Mouse (Mus musculus) neutrophil, adult 65 days (primary cell): ENCODE results near the gene Rab8b. TPM values are rescaled to one million over a fixed set of nuclear protein-coding genes. Genes with fewer than 3 reads are reported as not detected.

ENCODE experiments used
- total RNA-seq: library from RNA; stranded (reverse); gene quantifications from 2 replicates; pipeline ENCODE4 v1.2.4, GENCODE M21; 2023

The Rab8b gene
- total RNA-seq, result 115 and 135 TPM in 2 replicates

GRCm38 (mm10) chr9:66919382-66919971 lies at the start of gene Rab8b:
Gene Rab8b (minus strand): TSS chr9:66919687.

GRCm38 (mm10) chr9:66945647-66946641 lies 26.5 kb upstream of the Rab8b start, which contains the start of gene Rps27l:
Gene Rps27l (plus strand): TSS chr9:66946086.

GRCm38 (mm10) chr9:66834318-66835096 lies 85.0 kb downstream of the Rab8b start, which contains the start of gene Aph1c:
Gene Aph1c (minus strand): TSS chr9:66834726.

GRCm38 (mm10) chr9:66796739-66797138 lies 122.7 kb downstream of the Rab8b start, which contains the start of gene Gm10647:
Gene Gm10647 (plus strand): TSS chr9:66797039.

GRCm38 (mm10) chr9:66795464-66796324 lies 123.8 kb downstream of the Rab8b start, which contains the start of gene Aph1b:
Gene Aph1b (minus strand): TSS chr9:66795490.

Other genes with a start within 250 kb of the Rab8b start
- not detected in 2 replicates for gene Car12, start 206.0 kb downstream of the Rab8b start, total RNA-seq
- 25.8 and 30.5 TPM in 2 replicates for gene Aph1b, start 124.2 kb downstream of the Rab8b start, total RNA-seq
- gene Gm10647, start 122.6 kb downstream of the Rab8b start, total RNA-seq, result not detected in 2 replicates
- 10.1 and 16.7 TPM in 2 replicates for gene Aph1c, start 85.0 kb downstream of the Rab8b start, total RNA-seq
- 49.4 and 73.4 TPM in 2 replicates for gene Rps27l, start 26.4 kb upstream of the Rab8b start, total RNA-seq
- 15.5 and 16.0 TPM in 2 replicates for gene Lactb, start 55.8 kb upstream of the Rab8b start, total RNA-seq
- 8.6 and 9.0 TPM in 2 replicates for gene Tpm1, start 129.7 kb upstream of the Rab8b start, total RNA-seq